Mouse (Mus musculus): ENCODE measurements at regions not wholly inside any gene's neighbourhood (a gene's known extent, or its start where the extent isn't known, plus 50 kb on each side); places are given as distances from the start of the nearest gene placed in this dataset.

DNA sequence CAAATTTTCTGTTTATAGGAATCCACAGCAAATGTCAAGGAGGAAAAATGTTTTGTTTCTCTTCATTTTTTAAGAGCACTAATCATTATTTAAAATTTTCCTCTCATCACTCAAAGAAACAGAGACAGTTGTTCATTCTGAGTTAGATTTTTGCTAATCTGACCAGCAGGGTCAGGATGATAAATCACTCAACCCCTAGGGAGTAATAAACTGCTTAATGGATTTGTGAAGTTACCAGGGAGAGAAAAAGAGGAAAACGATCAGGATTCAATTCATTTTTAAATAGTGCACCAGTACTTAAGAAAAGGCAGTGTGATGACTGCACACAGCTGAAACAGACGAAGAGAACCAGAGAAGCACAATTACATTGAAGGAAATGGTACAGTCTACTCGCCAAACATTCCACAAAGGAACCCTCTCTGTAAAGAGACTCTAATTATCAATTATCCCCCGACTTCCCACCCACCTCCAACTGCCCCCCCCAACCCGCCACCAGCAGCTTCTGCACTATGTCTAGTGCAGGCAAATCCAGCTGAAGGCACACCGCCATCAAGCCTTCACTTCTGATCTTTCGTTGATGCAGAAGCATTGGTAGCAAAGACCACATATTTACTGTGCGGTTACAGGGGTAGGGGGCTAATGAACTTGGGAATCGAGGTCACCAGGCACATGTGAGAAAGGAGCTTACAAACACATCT is 481.9 kb downstream of the Psat1 start:
- no peak for DNase-seq

DNA sequence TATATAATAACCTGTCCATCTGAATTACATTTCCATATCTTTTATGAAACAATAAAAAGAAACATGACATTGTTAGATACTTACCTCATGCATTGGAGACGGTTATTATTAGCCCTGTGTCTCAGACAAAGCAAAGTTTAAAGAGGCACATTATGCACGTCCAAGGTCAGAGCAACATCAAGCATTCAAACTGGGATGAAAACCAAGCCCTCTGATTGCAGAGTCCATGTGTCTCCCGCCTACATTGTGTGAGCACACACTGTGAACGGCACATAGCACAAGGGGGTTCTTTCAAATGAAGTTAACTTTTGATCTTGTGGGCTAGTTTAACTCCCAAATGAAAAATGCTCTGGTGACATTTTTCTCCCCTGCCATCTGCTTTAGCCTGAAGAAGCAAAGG is 489.3 kb downstream of the Psat1 start:
- no peak for DNase-seq

GRCm38 (mm10) chr19:15456943-15457735 is 490.0 kb downstream of the Psat1 start:
- DNase-seq: no peak

DNA sequence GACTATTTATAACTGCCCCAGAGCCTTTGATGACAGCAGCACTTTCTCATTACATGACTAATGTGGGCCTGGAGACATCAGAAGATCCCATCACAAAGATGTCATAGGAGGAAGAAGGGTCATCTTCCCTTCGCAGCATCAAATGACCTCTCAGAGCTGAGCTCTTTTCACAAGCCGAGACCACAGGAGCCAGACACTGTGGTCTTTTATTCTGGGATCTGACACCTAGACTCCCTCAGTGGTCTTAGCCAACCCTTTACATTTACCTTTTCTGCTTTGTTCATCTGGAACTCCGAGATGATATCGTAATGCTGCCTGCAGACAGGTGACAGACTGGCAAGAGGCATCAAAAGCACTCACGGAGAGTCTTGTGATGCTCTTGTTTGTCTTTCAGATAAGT is 498.1 kb downstream of the Psat1 start:
- no peak for DNase-seq

GRCm38 (mm10) chr19:15431798-15432197 is 515.3 kb downstream of the Psat1 start:
- DNase-seq: no peak

DNA sequence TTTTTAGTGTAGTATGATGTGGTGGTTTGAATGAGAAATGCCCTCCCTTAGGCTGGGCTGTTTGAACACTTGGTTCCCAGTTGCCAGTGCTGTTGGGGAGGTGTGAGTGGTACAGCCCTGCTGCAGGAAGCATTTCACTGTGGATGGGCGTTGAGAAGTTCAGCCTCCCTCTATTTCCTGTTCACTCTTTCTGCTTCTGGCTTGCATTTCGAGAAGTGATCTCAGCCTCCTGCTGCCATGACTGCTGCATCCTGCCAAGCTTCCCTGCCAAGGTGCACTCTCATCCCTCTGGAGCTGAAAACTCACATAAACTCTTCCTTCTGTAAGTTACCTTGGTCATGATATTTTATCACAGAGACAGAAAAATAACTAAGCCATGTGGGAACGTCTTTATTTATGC is 525.8 kb downstream of the Psat1 start:
- no peak for DNase-seq

DNA sequence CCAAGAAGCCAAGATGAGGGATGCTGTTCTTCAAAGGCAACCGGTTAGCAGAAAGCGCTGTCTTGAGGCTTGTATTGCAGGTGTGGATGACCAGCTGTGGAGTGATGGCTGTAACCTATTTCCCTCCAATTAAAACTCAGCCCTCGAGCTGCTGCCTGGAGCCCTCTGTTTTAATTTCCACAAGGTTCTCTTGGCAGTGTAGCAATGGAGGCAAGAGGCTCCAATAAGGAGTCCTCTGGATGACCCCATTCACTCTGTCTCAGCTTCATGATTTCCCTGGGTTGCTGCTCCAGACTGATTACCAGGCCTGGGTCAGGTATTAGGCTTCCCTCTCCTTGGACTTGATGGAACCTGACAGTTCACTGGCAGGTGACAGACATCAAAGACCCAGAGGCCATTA is 548.5 kb downstream of the Psat1 start:
- no peak for DNase-seq

GRCm38 (mm10) chr19:15371682-15372081 is 575.5 kb downstream of the Psat1 start:
- no peak for DNase-seq

- DNase-seq: no peak
Observed at GRCm38 (mm10) chr19:15366951-15367350, 580.2 kb downstream of the Psat1 start.

- no peak for DNase-seq
Observed at GRCm38 (mm10) chr19:15357181-15357580, 590.0 kb downstream of the Psat1 start.

- no peak for DNase-seq
Observed at GRCm38 (mm10) chr19:15348356-15348755, 598.8 kb downstream of the Psat1 start.

DNA sequence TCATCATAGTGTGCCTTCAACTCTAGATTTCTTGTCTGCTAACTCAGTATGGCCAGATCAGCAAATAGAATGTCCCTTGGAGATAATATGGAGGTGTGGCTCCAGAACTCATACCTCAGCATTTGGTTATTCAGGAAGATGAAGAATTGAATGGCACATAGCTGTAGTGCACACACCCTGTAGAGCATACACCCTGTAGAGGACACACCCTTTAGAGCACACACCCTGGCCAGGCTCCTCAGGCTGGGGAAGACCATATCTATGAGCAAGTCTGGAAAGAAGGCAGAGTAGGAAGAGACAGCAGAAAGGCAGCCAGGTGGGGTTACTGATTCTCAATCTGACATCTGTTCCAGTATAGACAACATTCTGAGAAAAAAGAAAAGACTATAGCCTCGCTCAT is 604.9 kb downstream of the Psat1 start:
- DNase-seq: no peak

DNA sequence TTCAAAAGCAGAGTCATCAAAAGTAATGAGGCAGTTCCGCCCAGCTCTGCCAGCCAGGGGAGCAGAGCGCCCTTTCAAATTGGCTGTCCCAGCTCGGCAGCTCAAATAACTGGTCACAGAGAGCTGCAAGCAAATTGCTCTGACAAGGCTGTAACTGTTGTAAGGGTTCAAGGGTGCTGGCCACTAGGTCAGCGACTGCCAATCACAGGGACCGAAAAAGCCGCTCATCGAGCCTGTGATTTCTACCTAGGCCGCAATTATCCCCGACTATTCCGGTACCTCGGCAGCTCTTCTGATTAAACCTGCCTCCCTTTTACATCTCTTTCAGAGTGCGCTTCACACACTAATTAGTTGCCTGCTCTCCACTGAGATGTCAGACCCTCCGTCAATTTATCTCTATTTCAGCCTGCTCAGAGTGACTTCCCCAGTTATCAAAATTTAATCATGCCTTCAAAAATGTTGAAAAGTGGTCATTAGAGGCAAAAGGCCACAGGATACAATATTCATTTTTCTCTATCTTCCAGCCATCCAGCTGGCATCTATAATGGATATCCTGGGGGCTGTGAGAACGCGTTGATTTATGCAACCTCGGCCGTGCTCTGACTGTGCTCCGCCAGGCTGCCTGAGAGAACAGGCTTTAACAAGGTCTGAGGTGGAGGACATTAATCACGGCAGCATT is 606.7 kb downstream of the Psat1 start:
- DNase-seq: no peak

GRCm38 (mm10) chr19:15339979-15340304 is 607.2 kb downstream of the Psat1 start:
- no peak for DNase-seq

DNA sequence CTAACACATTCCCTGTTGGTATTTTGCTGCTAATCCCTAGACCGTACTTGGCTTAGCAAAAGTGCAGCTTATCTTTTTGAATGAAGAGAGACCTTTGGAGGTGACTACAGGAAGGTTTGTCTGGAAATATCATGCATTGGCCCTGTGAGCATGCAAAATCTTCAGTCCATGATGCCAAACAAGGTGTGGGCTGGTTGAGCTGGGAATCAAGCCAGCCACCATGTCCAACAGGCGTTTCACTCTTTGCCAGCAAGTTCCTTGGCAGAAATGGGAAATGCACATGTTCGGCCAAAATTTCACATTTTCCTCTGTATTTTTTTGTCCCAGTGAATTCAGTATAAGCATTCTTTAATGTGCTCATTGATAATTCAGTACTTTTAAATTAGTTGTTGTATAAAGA is 617.0 kb downstream of the Psat1 start:
- no peak for DNase-seq

GRCm38 (mm10) chr19:15299474-15299873 is 647.7 kb downstream of the Psat1 start:
- DNase-seq: no peak

DNA sequence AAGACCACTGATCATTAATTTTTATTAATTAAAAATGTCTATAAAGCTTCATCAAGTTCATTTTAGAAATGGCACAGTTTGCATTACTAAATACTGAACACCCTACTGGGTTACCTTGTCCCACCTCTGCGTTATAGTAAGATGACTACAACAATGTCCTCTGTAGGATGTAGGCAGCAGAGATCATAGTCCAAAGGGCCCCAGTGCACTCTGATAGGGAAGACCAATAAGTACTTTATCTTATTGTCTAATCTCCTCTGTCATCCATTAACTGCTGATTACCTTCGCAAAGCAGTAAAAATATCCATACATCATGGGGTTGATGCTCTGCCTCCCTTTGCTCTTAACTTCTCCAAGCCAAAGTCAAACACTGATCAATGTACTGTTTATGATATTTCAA is 662.1 kb downstream of the Psat1 start:
- DNase-seq: no peak

DNA sequence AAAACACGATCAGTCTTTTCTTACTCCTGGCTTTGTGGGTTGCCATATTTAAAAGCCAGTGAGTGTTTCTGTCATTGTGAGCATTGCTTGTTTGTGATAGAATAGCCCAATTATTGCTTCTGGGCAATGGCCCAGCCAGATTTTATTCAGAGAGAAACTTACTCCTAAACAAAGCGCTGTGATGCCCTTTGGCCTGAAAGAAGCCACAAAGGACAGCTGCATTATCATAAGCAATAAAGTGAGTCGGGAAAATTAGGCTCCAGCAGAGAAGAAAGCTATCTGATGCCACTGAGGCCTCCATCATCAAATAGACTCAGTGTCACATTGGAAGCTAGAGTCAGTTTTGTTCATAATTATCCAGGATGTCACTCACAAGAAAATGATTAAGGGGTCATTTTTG is 644.9 kb upstream of the Tle4 start:
- DNase-seq: no peak

DNA sequence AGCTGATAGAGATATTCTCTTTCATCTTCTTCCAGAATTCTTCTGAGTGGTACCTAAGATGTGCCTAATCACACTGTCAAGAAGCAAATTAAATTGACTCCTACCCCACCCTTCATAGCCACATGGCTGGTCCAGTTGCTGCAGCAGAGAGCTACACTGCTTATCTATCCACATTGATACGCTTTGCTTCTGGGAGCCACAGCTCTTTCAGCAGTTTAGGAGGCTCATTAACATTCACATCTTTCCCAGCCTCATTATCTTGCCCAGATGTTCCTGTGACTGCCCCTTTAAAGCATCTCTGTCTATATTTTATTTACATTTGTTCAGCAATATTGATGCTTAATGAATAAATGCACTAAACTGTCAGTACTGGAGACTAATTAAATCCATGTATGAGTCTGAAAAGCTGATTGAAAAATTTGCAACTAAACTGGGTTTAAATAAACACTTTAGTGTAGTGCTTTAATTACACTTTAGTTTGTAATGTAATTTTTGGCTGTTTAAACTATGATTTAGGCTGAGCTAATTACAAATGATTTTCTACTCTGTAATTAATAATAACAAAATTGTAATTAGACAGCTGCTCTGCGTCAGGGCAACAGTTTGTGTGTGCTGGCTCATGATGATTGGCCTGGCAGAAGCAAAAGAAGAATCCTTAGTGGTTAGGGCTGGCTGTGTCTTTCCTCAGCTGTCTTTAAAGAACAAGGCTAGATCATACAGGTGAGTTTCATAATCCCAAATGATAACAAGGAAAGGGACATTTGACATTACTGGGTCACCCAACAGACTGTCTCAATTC is 632.5 kb upstream of the Tle4 start:
- no peak for DNase-seq

- no peak for DNase-seq
Observed at GRCm38 (mm10) chr19:15217387-15217786, 619.5 kb upstream of the Tle4 start.

DNA sequence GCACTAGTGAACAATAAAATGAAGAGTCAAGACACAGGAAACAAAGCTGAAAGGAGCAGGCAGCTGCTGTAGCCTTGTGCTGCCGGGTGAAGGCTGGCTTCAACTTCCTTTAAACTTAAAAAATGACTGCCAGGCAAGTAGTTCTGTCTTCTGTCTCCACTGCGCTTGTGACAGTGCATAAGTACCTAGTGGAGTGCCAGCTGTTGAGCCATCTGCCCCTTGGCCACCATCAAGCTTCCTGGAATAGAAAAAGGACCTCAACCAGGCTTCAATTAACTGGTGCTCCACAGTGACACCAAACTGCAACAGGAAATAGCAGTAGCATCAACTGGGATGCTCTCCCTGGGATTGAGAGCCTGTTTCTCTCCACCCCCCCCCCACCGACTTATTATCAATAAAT is 616.8 kb upstream of the Tle4 start:
- no peak for DNase-seq

GRCm38 (mm10) chr19:15212881-15213280 is 615.0 kb upstream of the Tle4 start:
- no peak for DNase-seq

GRCm38 (mm10) chr19:15203039-15203438 is 605.2 kb upstream of the Tle4 start:
- no peak for DNase-seq
